Mouse (Mus musculus) testis, adult 2 months (tissue): ENCODE data around the gene Anxa2. TPM values are rescaled to one million over a fixed set of nuclear protein-coding genes. Genes with fewer than 3 reads are reported as not detected.

ENCODE experiments used
- H3K27ac ChIP-seq: fragments of 200-500 bp; 2 replicates; pipeline ENCODE4 v1.5.1; 2012; ENCODE audit warnings: low read depth, low read length; ENCODE audit not compliant: control insufficient read depth, insufficient read depth
- H3K27me3 ChIP-seq: fragments of 200-500 bp; 2 replicates; pipeline ENCODE4 v1.6.1; 2012; ENCODE audit warnings: mild to moderate bottlenecking, low read length, moderate library complexity; ENCODE audit not compliant: control insufficient read depth, insufficient read depth
- H3K36me3 ChIP-seq: fragments of 200-500 bp; 2 replicates; pipeline ENCODE4 v1.6.1; 2012; ENCODE audit warnings: mild to moderate bottlenecking, low read length; ENCODE audit not compliant: control insufficient read depth, insufficient read depth
- H3K4me1 ChIP-seq: fragments of 200-500 bp; 2 replicates; pipeline ENCODE4 v1.6.1; 2012; ENCODE audit warnings: low read length; ENCODE audit not compliant: control insufficient read depth, insufficient read depth
- H3K4me3 ChIP-seq: fragments of 200-500 bp; 2 replicates; pipeline ENCODE4 v1.5.1; 2012; ENCODE audit warnings: low read depth, mild to moderate bottlenecking, low read length, moderate library complexity, mixed read lengths; ENCODE audit not compliant: control insufficient read depth
- CTCF ChIP-seq: fragments of 200-500 bp; IDR thresholded peaks from 2 replicates; pipeline ENCODE4 v1.5.1; 2012; ENCODE audit warnings: low read depth, mild to moderate bottlenecking, inconsistent platforms, low read length, moderate library complexity; ENCODE audit not compliant: control insufficient read depth, insufficient read depth, insufficient replicate concordance
- POLR2A ChIP-seq: fragments of 200-500 bp; IDR thresholded peaks from 2 replicates; pipeline ENCODE4 v1.6.1; 2012; ENCODE audit warnings: low read depth, mild to moderate bottlenecking, inconsistent platforms, low read length, moderate library complexity; ENCODE audit not compliant: control insufficient read depth
- polyA plus RNA-seq: library from polyadenylated mRNA; depleted of rRNA; stranded (reverse); fragments of >200 nt; gene quantifications from 2 replicates; pipeline ENCODE4 v1.2.3, GENCODE M21; 2012

Gene Anxa2
- polyA plus RNA-seq, 1 experiment = 73.6 TPM

- H3K4me1 ChIP-seq = no peaks in the 10 kb centered on the region
These were observed 32.7 kb downstream of the Anxa2 start for GRCm38 (mm10) chr9:69486140-69486539.

GRCm38 (mm10) chr9:69488510-69488909 is 35.1 kb downstream of the Anxa2 start:
- no peak overlapping the region for H3K4me3 ChIP-seq

More at GRCm38 (mm10) chr9:69486140-69486539, 32.7 kb downstream of the Anxa2 start:
- Histone ChIP-seq H3K36me3 (no peaks in the 10 kb centered on the region), H3K4me3 (no peak overlapping the region), H3K27me3 (no peaks in the 10 kb centered on the region), H3K27ac (no peak overlapping the region)
- TF ChIP-seq CTCF (no peak), POLR2A (no peak)

GRCm38 (mm10) chr9:69488972-69489371 is 35.6 kb downstream of the Anxa2 start:
- Histone ChIP-seq H3K4me3 (no peak overlapping the region), H3K4me1 (no peaks in the 10 kb centered on the region), H3K27ac (no peak overlapping the region), H3K27me3 (no peaks in the 10 kb centered on the region), H3K36me3 (no peaks in the 10 kb centered on the region)
- TF ChIP-seq CTCF = no peak
- TF ChIP-seq POLR2A = no peak

More at GRCm38 (mm10) chr9:69488510-69488909, 35.1 kb downstream of the Anxa2 start:
- Histone ChIP-seq H3K36me3 (no peaks in the 10 kb centered on the region), H3K4me1 (no peaks in the 10 kb centered on the region), H3K27ac (no peak overlapping the region), H3K27me3 (no peaks in the 10 kb centered on the region)
- no peak for TF ChIP-seq CTCF
- TF ChIP-seq POLR2A = no peak

GRCm38 (mm10) chr9:69492809-69493208 is 39.4 kb downstream of the Anxa2 start:
- H3K4me3 ChIP-seq = no peak overlapping the region
- no peak overlapping the region for H3K27ac ChIP-seq
- 0 out of 2 replicates have a peak, but pooled peaks have one; percentile 8 for TF ChIP-seq CTCF
- TF ChIP-seq POLR2A = no peak
- H3K27me3 ChIP-seq = no peaks in the 10 kb centered on the region
- H3K4me1 ChIP-seq = no peaks in the 10 kb centered on the region
- no peaks in the 10 kb centered on the region for H3K36me3 ChIP-seq

GRCm38 (mm10) chr9:69502504-69502903 is 49.1 kb downstream of the Anxa2 start:
- Histone ChIP-seq H3K27ac (no peak overlapping the region), H3K36me3 (no peaks in the 10 kb centered on the region), H3K27me3 (no peaks in the 10 kb centered on the region), H3K4me1 (peaks cover 2% of the 10 kb centered on the region; the same call in 1 of the 2 replicates), H3K4me3 (no peak overlapping the region)
- TF ChIP-seq CTCF (peak; percentile 73; the same call in 1 of the 2 replicates), POLR2A (no peak)

- H3K27ac ChIP-seq = no peak overlapping the region
- no peaks in the 10 kb centered on the region for H3K36me3 ChIP-seq
- no peaks in the 10 kb centered on the region for H3K27me3 ChIP-seq
- H3K4me1 ChIP-seq = peaks cover 2% of the 10 kb centered on the region; the same call in 1 of the 2 replicates
- no peak for TF ChIP-seq POLR2A
- peak; percentile 10; the same call in 1 of the 2 replicates for TF ChIP-seq CTCF
- H3K4me3 ChIP-seq = no peak overlapping the region
These were observed 52.2 kb downstream of the Anxa2 start for GRCm38 (mm10) chr9:69505611-69506010.

- TF ChIP-seq POLR2A (no peak), CTCF (no peak)
- H3K27ac ChIP-seq = no peak overlapping the region
- no peaks in the 10 kb centered on the region for H3K27me3 ChIP-seq
- H3K4me1 ChIP-seq = peaks cover 2% of the 10 kb centered on the region; the same call in 1 of the 2 replicates
- H3K4me3 ChIP-seq = no peak overlapping the region
- no peaks in the 10 kb centered on the region for H3K36me3 ChIP-seq
These were observed 53.8 kb downstream of the Anxa2 start for GRCm38 (mm10) chr9:69507206-69507605.
